Mouse (Mus musculus): ENCODE data around the gene Hsd17b11.
"Not testable (repeated sequence)": the region's sequence is repeated elsewhere in the genome, so short reads cannot be mapped to it uniquely, and the experiment has no call there.

Gene Hsd17b11

GRCm38 (mm10) chr5:103980705-103981560, 40.8 kb downstream of the Hsd17b11 start:
- DNase-seq (ENCODE audit: low spot score), result no peak

- DNase-seq (ENCODE audit: low spot score), result no peak
Observed at GRCm38 (mm10) chr5:103977907-103978570, 43.7 kb downstream of the Hsd17b11 start.

GRCm38 (mm10) chr5:103977297-103977696, 44.4 kb downstream of the Hsd17b11 start, which contains the start of gene Hsd17b13:
Hsd17b13 (minus strand) TSS chr5:103977410.
- no peak for DNase-seq (ENCODE audit: low spot score)

GRCm38 (mm10) chr5:103975736-103976135, 46.0 kb downstream of the Hsd17b11 start:
- DNase-seq (ENCODE audit: low spot score), result no peak

- DNase-seq (ENCODE audit: low spot score), result no peak
Observed at GRCm38 (mm10) chr5:103972801-103973200, 48.9 kb downstream of the Hsd17b11 start.

DNA sequence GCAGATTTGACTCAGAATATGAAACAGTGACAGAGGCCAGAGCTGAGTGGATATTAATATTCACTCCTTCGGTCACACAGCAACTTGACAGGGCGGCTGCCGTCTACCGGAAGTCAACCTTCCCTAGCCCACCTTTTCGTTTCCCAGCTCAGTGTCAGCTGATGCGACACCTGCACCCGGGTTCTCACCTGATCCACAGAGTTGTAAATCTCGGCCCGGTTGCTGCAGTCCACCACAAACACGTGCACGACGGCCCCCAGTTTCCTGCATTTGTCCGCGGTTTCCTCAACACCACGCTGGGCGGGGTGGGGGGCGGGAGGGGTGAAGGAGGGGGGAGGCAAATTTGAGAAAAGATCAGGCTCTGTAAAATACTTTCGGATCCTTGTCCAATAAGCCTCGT, 49.3 kb downstream of the Hsd17b11 start:
- no peak for DNase-seq (ENCODE audit: low spot score)

GRCm38 (mm10) chr5:103971051-103971450, 50.7 kb downstream of the Hsd17b11 start:
- no peak for DNase-seq (ENCODE audit: low spot score)

- peak; percentile 41 for DNase-seq (ENCODE audit: low spot score)
Observed at GRCm38 (mm10) chr5:103962935-103963429, 58.7 kb downstream of the Hsd17b11 start.

- no peak for DNase-seq (ENCODE audit: low spot score)
Observed at GRCm38 (mm10) chr5:103954638-103955037, 67.1 kb downstream of the Hsd17b11 start.

DNA sequence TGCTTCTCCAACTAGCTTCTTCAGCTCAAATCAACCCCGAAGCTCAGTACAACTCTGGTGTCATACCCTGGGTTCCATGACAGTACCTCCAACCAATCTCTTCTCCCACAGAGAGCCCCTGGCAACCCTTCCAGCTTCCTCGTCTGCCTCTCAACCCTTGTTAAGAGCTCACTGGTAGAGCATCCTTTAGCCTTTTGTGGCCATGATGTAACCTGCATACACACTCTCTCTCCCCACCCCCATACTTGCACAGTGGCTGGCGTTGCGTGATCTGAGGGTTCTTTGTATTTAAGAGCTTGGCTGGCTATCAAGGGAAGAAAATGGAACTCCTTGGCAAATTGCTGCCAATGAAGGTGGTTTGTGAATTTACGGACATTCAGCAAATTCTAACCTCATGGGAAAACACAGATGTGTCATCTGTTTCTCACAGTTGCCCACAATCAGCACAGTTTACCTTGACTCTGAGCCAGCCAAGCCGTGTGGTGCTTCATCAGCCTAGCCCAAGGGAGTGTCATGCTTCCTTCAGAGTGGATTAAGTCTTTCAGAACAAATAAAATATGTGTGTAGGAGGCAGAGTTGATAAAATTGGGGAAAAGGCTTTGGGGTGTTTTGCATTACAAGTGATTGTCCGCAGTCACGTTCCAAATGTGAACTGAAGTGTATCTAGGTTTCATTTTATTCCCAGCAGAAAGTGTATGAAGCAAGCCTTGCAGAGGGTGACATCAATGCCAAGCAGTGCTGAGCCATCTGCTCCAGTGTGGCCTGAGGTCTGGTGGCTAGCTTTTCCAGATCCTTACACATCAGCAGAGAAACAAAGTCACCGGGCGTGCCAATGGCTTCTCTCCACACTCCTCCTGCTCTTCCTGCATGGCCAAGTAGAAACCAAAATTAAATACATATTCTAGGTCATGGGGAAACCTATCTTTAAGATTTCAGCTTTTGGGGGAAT, 68.3 kb downstream of the Hsd17b11 start:
- DNase-seq (ENCODE audit: low spot score), result peak; percentile 75

GRCm38 (mm10) chr5:103950138-103950537, 71.6 kb downstream of the Hsd17b11 start:
- not testable (repeated sequence) for DNase-seq (ENCODE audit: low spot score)

DNA sequence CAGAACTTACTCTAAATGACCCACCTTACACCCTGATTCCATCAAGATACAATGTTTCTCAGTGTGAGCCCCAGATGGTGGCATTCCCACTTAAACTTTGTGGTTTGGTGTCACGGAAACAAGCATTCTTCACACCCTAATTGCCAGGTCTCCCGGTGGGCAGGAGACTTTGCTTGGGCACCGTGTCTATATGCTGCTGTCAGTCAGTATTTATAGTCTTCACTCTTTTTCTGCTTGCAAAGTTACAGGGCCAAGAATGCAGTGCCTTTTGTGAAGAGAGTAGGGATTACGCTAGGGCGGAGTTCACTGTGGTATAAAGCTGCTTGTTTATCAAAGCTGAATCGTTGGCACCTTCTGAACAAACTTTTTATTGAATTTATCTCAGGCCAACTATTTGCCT, 78.5 kb downstream of the Hsd17b11 start:
- no peak for DNase-seq (ENCODE audit: low spot score)

DNA sequence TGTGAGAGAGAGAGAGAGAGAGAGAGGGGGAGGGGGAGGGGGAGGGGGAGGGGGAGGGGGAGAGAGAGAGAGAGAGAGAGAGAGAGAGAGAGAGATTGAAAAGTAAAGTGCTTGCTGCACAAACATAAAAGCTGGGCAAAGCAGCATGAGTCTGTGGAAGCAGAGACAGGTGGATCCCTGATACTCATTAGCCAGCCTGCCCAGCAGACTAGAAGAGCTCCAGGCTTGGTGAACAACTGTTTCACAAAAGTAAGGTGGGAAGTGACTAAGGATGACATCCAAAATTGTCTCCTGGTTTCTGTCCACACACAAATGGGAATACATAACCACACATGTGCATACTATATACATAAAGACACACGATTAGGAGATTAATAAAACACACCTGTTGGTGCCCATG, 81.9 kb downstream of the Hsd17b11 start:
- DNase-seq (ENCODE audit: low spot score), result no peak
